Mouse (Mus musculus) stomach, embryonic 16.5 days (tissue): Measurements from ENCODE around the gene Erp44. TPM values are rescaled to one million over a fixed set of nuclear protein-coding genes. Genes with fewer than 3 reads are reported as not detected.

Experiments
- ATAC-seq: fragments of 200-750 bp; cut with Nextera tagmentation; 2 replicates; pipeline ENCODE4 v1.8.0; 2017; ENCODE audit warnings: moderate number of reproducible peaks, moderate TSS enrichment; ENCODE audit not compliant: insufficient read depth, low FRiP score
- H3K27ac ChIP-seq: fragments of 300-500 bp; sonication (generic); 2 replicates; pipeline ENCODE4 v1.5.1; 2014; ENCODE audit warnings: low read length
- H3K27me3 ChIP-seq: fragments of 300-500 bp; sonication (generic); 2 replicates; pipeline ENCODE4 v1.6.1; 2014; ENCODE audit warnings: low read length, control low read depth, mixed read lengths; ENCODE audit not compliant: control insufficient read depth, insufficient read depth
- H3K36me3 ChIP-seq: fragments of 300-500 bp; sonication (generic); 2 replicates; pipeline ENCODE4 v1.6.1; 2014; ENCODE audit warnings: low read length; ENCODE audit not compliant: control insufficient read depth, insufficient read depth
- H3K4me1 ChIP-seq: fragments of 300-500 bp; sonication (generic); 2 replicates; pipeline ENCODE4 v1.6.1; 2014; ENCODE audit warnings: low read length, control low read depth, mixed read lengths; ENCODE audit not compliant: control insufficient read depth, insufficient read depth
- H3K4me2 ChIP-seq: fragments of 300-500 bp; sonication (generic); 2 replicates; pipeline ENCODE4 v1.6.1; 2014; ENCODE audit warnings: low read depth, low read length, mixed read lengths
- H3K4me3 ChIP-seq: fragments of 300-500 bp; sonication (generic); replicated peaks from 2 replicates; pipeline ENCODE4 v1.5.1; 2014; ENCODE audit warnings: mild to moderate bottlenecking, low read length
- H3K9ac ChIP-seq: fragments of 300-500 bp; sonication (generic); 2 replicates; pipeline ENCODE4 v1.6.1; 2014; ENCODE audit warnings: low read length
- H3K9me3 ChIP-seq: fragments of 300-500 bp; sonication (generic); replicated peaks from 2 replicates; pipeline ENCODE4 v1.6.1; 2016; ENCODE audit warnings: low read length, control low read depth; ENCODE audit not compliant: control insufficient read depth
- WGBS: fragments of 180-500 bp; shearing (Covaris S2); extraction: QIAGEN DNeasy Blood & Tissue Kit; methylation state at CpG from one replicate; pipeline ENCODE4 v1.1.7; 2014; 5-methylcytosine and 5-hydroxymethylcytosine counted together
- polyA plus RNA-seq: library from polyadenylated mRNA; unstranded; fragments of >200 nt; fragmentation: Nextera tagmentation; extraction: Ambion mirVana; gene quantifications from 2 replicates; pipeline ENCODE4 v1.2.1, GENCODE M21; 2015

Erp44 gene
- polyA plus RNA-seq, 1 experiment from 2014 or later, result 120 TPM

DNA sequence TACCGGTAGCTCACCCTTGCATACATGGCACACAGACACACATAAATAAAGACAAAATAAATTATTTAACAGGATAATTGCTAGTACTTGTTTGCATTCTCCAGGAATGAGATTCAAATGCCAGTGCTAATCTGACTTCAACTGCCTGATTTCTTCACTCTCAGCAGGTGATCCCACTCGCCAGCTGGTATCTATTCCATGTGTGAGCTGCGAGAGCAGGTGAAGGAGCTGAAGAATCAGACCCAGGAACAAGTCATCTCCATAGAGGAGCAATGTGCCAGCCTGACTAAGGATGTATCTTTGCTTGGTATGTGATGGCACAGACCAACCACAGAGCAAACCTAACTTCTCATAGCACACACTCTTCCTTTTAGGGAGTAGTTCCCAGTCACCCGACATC, 75.8 kb downstream of the Erp44 start:
- WGBS, result 88% methylated on average over 4 of the region's 4 CpGs
- ATAC-seq, result no peak
- Histone ChIP-seq H3K4me3 (no peak overlapping the region), H3K27ac (no peak overlapping the region), H3K9ac (no peak overlapping the region), H3K9me3 (no peaks in the 10 kb centered on the region), H3K4me1 (no peaks in the 10 kb centered on the region), H3K27me3 (no peaks in the 10 kb centered on the region), H3K36me3 (0 out of 2 replicates have a peak, but pooled peaks cover 4% of the 10 kb centered on the region), H3K4me2 (no peak overlapping the region)

DNA sequence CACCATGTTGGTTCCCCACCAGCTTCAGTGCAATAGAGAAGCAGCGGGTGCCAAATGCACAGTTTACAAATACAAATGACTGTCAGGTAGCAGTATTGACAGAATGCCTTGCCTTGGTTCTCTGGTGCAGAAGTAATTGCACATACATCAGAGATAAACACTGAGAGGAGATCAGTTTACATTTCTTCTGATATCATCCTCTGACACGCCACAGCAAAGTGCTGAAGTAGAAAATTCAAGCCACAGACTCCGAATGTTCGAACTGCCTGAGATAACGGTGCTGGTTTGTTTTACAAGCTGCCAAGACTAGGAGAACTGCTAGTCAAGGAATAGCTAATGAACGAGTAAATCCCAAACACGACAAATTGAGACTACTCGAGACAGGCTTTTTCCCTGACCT, 80.9 kb downstream of the Erp44 start:
- no peak overlapping the region for H3K4me2 ChIP-seq
- no peaks in the 10 kb centered on the region for H3K9me3 ChIP-seq
- H3K4me1 ChIP-seq, result no peaks in the 10 kb centered on the region
- H3K4me3 ChIP-seq, result no peak overlapping the region
- H3K9ac ChIP-seq, result no peak overlapping the region
- H3K36me3 ChIP-seq, result peaks cover 4% of the 10 kb centered on the region; the same call in 1 of the 2 replicates
- WGBS, result 62% methylated on average over 8 of the region's 8 CpGs
- H3K27ac ChIP-seq, result no peak overlapping the region
- H3K27me3 ChIP-seq, result no peaks in the 10 kb centered on the region
- ATAC-seq, result no peak

DNA sequence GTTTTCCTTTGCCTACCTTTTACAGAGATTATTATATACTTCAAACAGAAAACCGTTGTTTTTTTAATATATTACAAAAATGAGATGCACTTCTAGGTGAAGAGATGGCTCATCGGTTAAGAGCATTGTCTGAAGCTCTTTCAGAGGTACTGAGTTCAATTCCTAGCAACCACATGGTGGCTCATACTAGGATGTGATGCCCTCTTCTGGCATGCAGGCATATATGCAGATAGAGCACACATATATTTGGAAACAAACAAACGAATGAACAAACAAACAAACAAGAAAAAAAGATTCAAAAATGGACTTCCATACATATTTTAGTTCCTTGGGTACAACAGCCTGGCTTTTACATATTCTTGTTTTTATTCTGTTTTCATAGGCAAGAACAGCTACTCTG, 81.4 kb downstream of the Erp44 start:
- no peaks in the 10 kb centered on the region for H3K4me1 ChIP-seq
- no peak overlapping the region for H3K9ac ChIP-seq
- H3K9me3 ChIP-seq, result no peaks in the 10 kb centered on the region
- H3K4me3 ChIP-seq, result no peak overlapping the region
- no peak overlapping the region for H3K4me2 ChIP-seq
- 88% methylated on average over 3 of the region's 3 CpGs for WGBS
- H3K27ac ChIP-seq, result no peak overlapping the region
- peaks cover 4% of the 10 kb centered on the region; the same call in 1 of the 2 replicates for H3K36me3 ChIP-seq
- no peaks in the 10 kb centered on the region for H3K27me3 ChIP-seq
- ATAC-seq, result no peak

DNA sequence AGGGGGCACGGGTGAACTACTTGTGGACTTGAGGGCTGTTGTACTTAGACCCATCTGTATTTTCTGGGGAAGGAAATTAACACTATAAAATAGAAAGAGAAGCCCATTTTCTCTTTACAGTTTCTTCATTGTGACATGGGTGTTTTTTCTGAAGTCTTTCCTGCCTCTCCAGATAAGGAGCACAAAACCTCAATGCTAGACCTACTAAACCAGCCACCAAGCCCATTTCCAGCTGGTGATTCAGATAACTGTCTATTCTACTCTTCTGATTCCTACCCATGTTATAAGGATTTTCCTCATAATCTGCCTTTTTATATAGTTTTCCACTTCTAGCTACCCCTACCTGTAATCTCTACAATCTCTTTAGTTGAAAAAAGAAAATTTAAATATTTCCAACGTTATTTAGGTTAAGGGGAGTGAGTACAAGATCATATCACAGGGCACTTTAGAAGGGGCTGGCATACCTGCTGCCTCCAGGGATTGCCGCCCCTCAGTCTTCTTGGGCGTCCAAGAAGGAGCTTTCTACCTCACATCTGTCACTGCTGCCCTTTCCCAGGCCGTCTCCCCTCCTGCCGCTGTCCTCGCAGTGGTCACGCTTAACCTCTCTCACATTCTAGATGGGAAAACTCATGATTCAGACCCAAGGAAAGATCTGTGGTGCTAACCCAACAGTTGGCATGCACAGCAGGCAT, 97.1 kb downstream of the Erp44 start:
- no peak for ATAC-seq
- Histone ChIP-seq H3K9me3 (no peaks in the 10 kb centered on the region), H3K4me3 (no peak overlapping the region), H3K4me2 (no peak overlapping the region), H3K9ac (no peak overlapping the region), H3K27me3 (no peaks in the 10 kb centered on the region), H3K4me1 (no peaks in the 10 kb centered on the region), H3K36me3 (no peaks in the 10 kb centered on the region; the same call in 1 of the 2 replicates), H3K27ac (no peak overlapping the region)
- 87% methylated on average over 8 of the region's 8 CpGs for WGBS

DNA sequence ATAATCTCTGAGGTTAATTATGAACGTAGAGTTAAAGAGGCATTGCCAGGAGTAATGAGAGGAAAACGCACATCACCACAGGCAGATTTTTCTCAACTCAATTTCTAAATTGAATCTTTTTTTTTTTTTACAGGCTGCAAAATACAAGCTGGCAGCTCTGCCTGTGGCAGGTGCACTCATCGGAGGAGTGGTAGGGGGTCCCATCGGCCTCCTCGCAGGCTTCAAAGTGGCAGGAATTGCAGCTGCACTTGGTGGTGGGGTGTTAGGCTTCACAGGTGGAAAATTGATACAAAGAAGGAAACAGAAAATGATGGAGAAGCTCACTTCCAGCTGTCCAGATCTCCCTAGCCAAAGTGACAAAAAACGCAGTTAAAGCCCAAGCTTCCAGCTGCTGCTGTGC, 98.0 kb downstream of the Erp44 start:
- Histone ChIP-seq H3K4me2 (no peak overlapping the region), H3K4me1 (no peaks in the 10 kb centered on the region), H3K27me3 (no peaks in the 10 kb centered on the region), H3K9ac (no peak overlapping the region), H3K27ac (no peak overlapping the region), H3K4me3 (no peak overlapping the region), H3K36me3 (no peaks in the 10 kb centered on the region; the same call in 1 of the 2 replicates), H3K9me3 (no peaks in the 10 kb centered on the region)
- no peak for ATAC-seq
- 78% methylated on average over 6 of the region's 6 CpGs for WGBS

DNA sequence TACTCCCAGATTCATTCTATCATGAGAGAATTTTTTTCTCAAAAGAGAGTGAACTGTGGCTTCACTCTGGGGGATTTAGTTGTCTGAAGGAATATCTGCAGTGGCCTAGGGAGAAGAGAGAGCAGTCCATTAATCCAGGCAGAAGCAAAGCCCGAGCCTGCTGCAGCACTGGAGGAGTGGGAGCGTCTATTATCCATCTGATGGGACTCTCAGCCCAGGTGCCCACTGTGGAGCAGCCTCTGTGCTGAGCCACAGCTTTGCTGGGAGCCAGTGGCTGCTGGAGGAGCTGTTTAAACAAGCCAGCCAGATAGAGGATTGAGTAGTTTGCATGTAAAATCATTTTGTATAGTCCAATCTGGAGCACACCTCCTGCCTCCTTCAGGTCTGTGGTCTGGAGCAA, 98.4 kb downstream of the Erp44 start:
- no peak for ATAC-seq

DNA sequence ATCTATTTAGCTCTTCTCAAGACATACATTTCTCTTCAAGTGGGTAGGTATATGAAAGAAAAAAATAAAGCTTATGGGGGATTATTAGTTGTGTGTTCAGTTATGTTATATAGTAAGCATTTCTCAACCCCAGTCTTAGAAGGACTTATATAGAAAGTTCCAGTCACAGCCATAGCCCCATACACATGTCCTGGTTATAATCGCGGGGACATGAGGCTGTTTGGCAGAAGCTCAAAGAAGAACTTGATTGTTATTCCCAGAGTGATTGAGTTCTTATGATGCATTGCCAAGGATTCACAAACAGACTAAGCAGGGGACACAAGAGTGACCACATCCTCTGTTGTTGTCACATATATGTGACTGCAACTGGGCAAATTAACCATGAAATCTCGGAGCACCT, 103.7 kb downstream of the Erp44 start:
- no peaks in the 10 kb centered on the region for H3K9me3 ChIP-seq
- H3K4me3 ChIP-seq, result no peak overlapping the region
- no peak overlapping the region for H3K4me2 ChIP-seq
- no peak overlapping the region for H3K9ac ChIP-seq
- 88% methylated on average over 3 of the region's 3 CpGs for WGBS
- H3K4me1 ChIP-seq, result no peaks in the 10 kb centered on the region
- no peak for ATAC-seq
- H3K36me3 ChIP-seq, result no peaks in the 10 kb centered on the region
- no peak overlapping the region for H3K27ac ChIP-seq
- H3K27me3 ChIP-seq, result no peaks in the 10 kb centered on the region

More for the DNA sequence above, 98.4 kb downstream of the Erp44 start:
- WGBS, result 32% methylated on average over 2 of the region's 2 CpGs
- no peak overlapping the region for H3K27ac ChIP-seq
- H3K36me3 ChIP-seq, result no peaks in the 10 kb centered on the region; the same call in 1 of the 2 replicates
- no peaks in the 10 kb centered on the region for H3K9me3 ChIP-seq
- no peaks in the 10 kb centered on the region for H3K4me1 ChIP-seq
- H3K4me2 ChIP-seq, result no peak overlapping the region
- no peaks in the 10 kb centered on the region for H3K27me3 ChIP-seq
- no peak overlapping the region for H3K4me3 ChIP-seq
- no peak overlapping the region for H3K9ac ChIP-seq

DNA sequence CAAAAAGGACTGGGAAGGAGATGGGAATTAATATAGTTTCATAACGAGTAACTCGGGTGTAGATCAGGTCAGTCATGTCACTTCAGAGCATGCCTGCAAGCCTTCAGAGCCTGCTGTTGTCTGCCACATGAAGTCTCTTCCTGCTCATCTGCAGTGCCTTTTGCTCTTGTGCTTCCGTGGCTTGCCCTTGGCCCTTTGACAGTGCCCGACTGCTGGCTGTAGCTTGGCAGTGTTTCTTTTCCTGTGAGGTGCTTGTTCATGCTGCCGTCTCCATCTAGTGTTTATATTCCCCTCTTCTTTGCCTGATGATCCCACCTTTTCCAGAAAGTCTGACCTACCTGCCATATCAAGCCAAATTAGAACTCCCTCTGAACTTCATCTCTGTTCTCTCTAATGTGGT, 115.5 kb downstream of the Erp44 start:
- ATAC-seq, result no peak
- Histone ChIP-seq H3K9me3 (no peaks in the 10 kb centered on the region), H3K27ac (no peak overlapping the region), H3K27me3 (no peaks in the 10 kb centered on the region), H3K36me3 (peaks cover 5% of the 10 kb centered on the region; the same call in 1 of the 2 replicates), H3K9ac (no peak overlapping the region), H3K4me2 (no peak overlapping the region), H3K4me1 (no peaks in the 10 kb centered on the region), H3K4me3 (no peak overlapping the region)
- WGBS, result 70% methylated on average over 5 of the region's 5 CpGs

DNA sequence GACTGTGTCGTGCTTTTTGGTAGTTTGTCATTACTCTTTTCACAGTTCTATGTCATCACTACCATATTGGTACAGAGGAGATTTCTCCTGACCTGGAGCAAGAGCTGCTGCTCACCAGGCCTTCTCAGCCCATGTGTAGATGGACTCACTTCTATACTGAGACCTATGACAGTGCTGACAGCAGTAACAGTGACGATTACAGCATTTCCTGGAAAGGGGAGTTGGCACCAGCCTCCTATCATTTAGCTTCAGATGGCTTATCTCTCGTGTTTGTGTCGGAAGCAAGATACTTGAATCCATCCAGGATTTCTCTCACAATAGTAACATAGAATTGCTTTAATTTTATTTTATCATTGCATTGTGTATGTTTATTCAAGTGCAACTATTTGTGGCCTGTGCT, 119.0 kb downstream of the Erp44 start:
- 0 out of 2 replicates have a peak, but pooled peaks cover 2% of the 10 kb centered on the region for H3K4me1 ChIP-seq
- no peak for ATAC-seq
- no peak overlapping the region for H3K4me2 ChIP-seq
- no peaks in the 10 kb centered on the region for H3K27me3 ChIP-seq
- no peaks in the 10 kb centered on the region for H3K9me3 ChIP-seq
- no peak overlapping the region for H3K9ac ChIP-seq
- 74% methylated on average over 4 of the region's 4 CpGs for WGBS
- H3K27ac ChIP-seq, result no peak overlapping the region
- H3K36me3 ChIP-seq, result peaks cover 6% of the 10 kb centered on the region; the same call in 1 of the 2 replicates
- no peak overlapping the region for H3K4me3 ChIP-seq
